Mouse (Mus musculus): ENCODE results near the gene Parn. TPM values are rescaled to one million over a fixed set of nuclear protein-coding genes. Genes with fewer than 3 reads are reported as not detected.
A peak's percentile ranks its signal among the peaks of the same experiment; 100 is the strongest.

Parn gene
- 17.0 and 21.7 TPM in 2 replicates for polyA plus RNA-seq (2012; rRNA removed)

DNA sequence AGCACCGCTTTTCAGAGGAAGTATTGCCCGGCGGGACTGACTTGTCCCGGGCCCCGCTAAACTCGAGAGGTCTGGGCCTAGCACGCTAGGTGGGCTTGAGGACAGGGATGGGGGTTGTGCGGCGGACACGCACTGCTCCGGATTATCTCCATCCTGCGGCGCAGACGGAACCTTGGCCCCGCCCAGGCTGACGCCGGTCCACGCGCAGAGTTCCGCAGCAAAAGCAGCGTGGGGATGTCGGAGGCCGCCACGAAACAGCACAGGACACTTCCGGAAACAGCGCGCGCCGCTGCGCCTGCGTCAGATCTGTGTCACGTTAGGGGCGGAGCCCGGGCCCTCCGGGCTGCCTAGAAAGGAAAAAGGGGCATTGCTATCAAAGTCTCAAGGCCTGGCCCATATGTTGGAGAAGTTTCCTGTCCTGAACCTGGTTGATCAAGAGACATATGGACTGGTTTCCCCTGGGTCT lies at the start of gene Parn:
Gene Parn (minus strand): TSS at position 293 of the 466 bp plus-strand sequence.
- peaks cover 10% of the 10 kb centered on the region for H3K4me1 ChIP-seq (ENCODE audit: control insufficient read depth, insufficient read depth, low read length)
- H3K4me3 ChIP-seq (ENCODE audit: control insufficient read depth, low read depth, low read length), result peak within 1 kb of the TSS; percentile 95
- H3K27me3 ChIP-seq (ENCODE audit: control insufficient read depth, insufficient read depth, low read length), result no peaks in the 10 kb centered on the region
- H3K36me3 ChIP-seq (ENCODE audit: control insufficient read depth, insufficient read depth, low read length), result no peaks in the 10 kb centered on the region
- H3K27ac ChIP-seq (ENCODE audit: control insufficient read depth, insufficient read depth, low read depth, low read length), result peak within 1 kb of the TSS; percentile 75
- peak; percentile 56; the same call in 1 of the 2 replicates for TF ChIP-seq POLR2A (IDR thresholded peaks at IDR 0.05; ENCODE audit: control insufficient read depth, low read depth, low read length)
- TF ChIP-seq CTCF (IDR thresholded peaks at IDR 0.05; ENCODE audit: control insufficient read depth, insufficient read depth, insufficient replicate concordance, low read depth, low read length), result 0 out of 2 replicates have a peak, but pooled peaks have one; percentile 3

GRCm38 (mm10) chr16:13716821-13717553 lies 49.0 kb upstream of the Parn start:
- no peak overlapping the region for H3K27ac ChIP-seq (ENCODE audit: control insufficient read depth, insufficient read depth, low read depth, low read length)
- no peaks in the 10 kb centered on the region for H3K4me1 ChIP-seq (ENCODE audit: control insufficient read depth, insufficient read depth, low read length)
- no peak for TF ChIP-seq POLR2A (IDR thresholded peaks at IDR 0.05; ENCODE audit: control insufficient read depth, low read depth, low read length)
- no peak for TF ChIP-seq CTCF (IDR thresholded peaks at IDR 0.05; ENCODE audit: control insufficient read depth, insufficient read depth, insufficient replicate concordance, low read depth, low read length)
- H3K27me3 ChIP-seq (ENCODE audit: control insufficient read depth, insufficient read depth, low read length), result no peaks in the 10 kb centered on the region
- no peak overlapping the region for H3K4me3 ChIP-seq (ENCODE audit: control insufficient read depth, low read depth, low read length)
- H3K36me3 ChIP-seq (ENCODE audit: control insufficient read depth, insufficient read depth, low read length), result no peaks in the 10 kb centered on the region

GRCm38 (mm10) chr16:13714910-13715309 lies 46.9 kb upstream of the Parn start:
- no peak for TF ChIP-seq POLR2A (IDR thresholded peaks at IDR 0.05; ENCODE audit: control insufficient read depth, low read depth, low read length)
- no peak for TF ChIP-seq CTCF (IDR thresholded peaks at IDR 0.05; ENCODE audit: control insufficient read depth, insufficient read depth, insufficient replicate concordance, low read depth, low read length)
- no peaks in the 10 kb centered on the region for H3K36me3 ChIP-seq (ENCODE audit: control insufficient read depth, insufficient read depth, low read length)
- no peak overlapping the region for H3K27ac ChIP-seq (ENCODE audit: control insufficient read depth, insufficient read depth, low read depth, low read length)
- H3K4me1 ChIP-seq (ENCODE audit: control insufficient read depth, insufficient read depth, low read length), result no peaks in the 10 kb centered on the region
- H3K4me3 ChIP-seq (ENCODE audit: control insufficient read depth, low read depth, low read length), result no peak overlapping the region
- H3K27me3 ChIP-seq (ENCODE audit: control insufficient read depth, insufficient read depth, low read length), result no peaks in the 10 kb centered on the region

DNA sequence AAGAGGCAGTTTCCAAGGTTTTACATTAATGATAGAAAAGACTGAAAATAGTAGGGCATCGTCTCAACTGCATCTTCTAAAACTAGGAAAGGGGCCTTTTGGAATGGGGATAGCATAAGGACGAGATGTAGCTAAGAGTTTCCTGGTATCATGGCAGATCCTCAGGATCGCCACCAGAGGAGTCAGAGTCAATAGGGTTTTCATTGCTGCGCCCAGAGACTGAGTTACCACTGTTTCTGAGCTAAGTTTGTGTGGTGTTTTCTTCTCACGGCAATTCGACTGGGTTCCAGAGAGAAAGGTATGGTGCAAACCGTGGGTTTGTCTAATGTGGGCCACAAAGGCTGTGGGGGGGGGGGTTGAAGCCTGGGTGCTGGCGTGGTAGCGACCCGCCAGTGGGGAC lies 36.7 kb upstream of the Parn start:
- no peaks in the 10 kb centered on the region for H3K4me1 ChIP-seq (ENCODE audit: control insufficient read depth, insufficient read depth, low read length)
- H3K27me3 ChIP-seq (ENCODE audit: control insufficient read depth, insufficient read depth, low read length), result no peaks in the 10 kb centered on the region
- H3K27ac ChIP-seq (ENCODE audit: control insufficient read depth, insufficient read depth, low read depth, low read length), result no peak overlapping the region
- H3K36me3 ChIP-seq (ENCODE audit: control insufficient read depth, insufficient read depth, low read length), result peaks cover 2% of the 10 kb centered on the region; the same call in 1 of the 2 replicates
- no peak for TF ChIP-seq CTCF (IDR thresholded peaks at IDR 0.05; ENCODE audit: control insufficient read depth, insufficient read depth, insufficient replicate concordance, low read depth, low read length)
- TF ChIP-seq POLR2A (IDR thresholded peaks at IDR 0.05; ENCODE audit: control insufficient read depth, low read depth, low read length), result no peak
- no peak overlapping the region for H3K4me3 ChIP-seq (ENCODE audit: control insufficient read depth, low read depth, low read length)

DNA sequence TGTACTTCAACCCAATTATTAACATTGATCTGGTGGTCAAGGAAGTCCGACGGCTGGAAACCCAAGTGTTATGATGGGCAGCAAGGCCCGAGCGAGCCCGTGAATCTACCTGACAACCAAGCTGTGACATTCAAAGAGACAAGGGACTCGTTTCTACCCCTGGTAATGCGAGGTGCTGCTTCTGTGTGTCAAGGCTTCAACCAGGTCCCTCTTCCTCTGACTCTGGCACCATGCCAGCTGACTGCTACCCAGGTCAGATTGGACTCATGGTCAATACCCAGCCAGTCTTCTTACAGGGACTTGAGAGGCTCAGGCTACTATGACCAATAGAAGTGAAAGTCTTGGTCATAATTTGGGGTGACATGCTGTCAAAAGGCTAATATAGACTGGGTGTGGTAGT lies 34.2 kb upstream of the Parn start:
- no peaks in the 10 kb centered on the region for H3K4me1 ChIP-seq (ENCODE audit: control insufficient read depth, insufficient read depth, low read length)
- no peak overlapping the region for H3K4me3 ChIP-seq (ENCODE audit: control insufficient read depth, low read depth, low read length)
- H3K36me3 ChIP-seq (ENCODE audit: control insufficient read depth, insufficient read depth, low read length), result peaks cover 5% of the 10 kb centered on the region
- no peaks in the 10 kb centered on the region for H3K27me3 ChIP-seq (ENCODE audit: control insufficient read depth, insufficient read depth, low read length)
- no peak for TF ChIP-seq CTCF (IDR thresholded peaks at IDR 0.05; ENCODE audit: control insufficient read depth, insufficient read depth, insufficient replicate concordance, low read depth, low read length)
- no peak for TF ChIP-seq POLR2A (IDR thresholded peaks at IDR 0.05; ENCODE audit: control insufficient read depth, low read depth, low read length)
- no peak overlapping the region for H3K27ac ChIP-seq (ENCODE audit: control insufficient read depth, insufficient read depth, low read depth, low read length)

DNA sequence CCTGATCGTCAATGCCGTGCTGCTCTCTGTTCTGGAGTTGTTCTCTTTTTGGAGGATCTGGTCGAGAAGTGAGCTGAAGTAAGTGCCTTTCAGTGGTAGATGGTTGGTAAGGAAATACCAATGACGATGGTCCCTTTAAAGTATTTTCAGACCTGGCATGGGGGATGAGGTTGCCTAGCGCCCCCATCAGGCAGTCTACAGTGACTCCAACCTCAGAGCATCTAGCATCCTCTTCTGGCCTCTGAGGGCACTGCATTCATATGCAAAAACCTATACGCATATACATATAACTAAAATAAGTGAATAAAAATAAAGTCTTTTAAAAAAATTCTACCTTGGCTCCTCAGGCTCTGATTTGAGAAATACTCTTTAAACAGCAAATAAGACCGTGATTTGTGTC lies 31.0 kb upstream of the Parn start:
- peaks cover 8% of the 10 kb centered on the region for H3K36me3 ChIP-seq (ENCODE audit: control insufficient read depth, insufficient read depth, low read length)
- H3K27ac ChIP-seq (ENCODE audit: control insufficient read depth, insufficient read depth, low read depth, low read length), result no peak overlapping the region
- TF ChIP-seq CTCF (IDR thresholded peaks at IDR 0.05; ENCODE audit: control insufficient read depth, insufficient read depth, insufficient replicate concordance, low read depth, low read length) (no peak), POLR2A (IDR thresholded peaks at IDR 0.05; ENCODE audit: control insufficient read depth, low read depth, low read length) (no peak)
- H3K4me3 ChIP-seq (ENCODE audit: control insufficient read depth, low read depth, low read length), result no peak overlapping the region
- no peaks in the 10 kb centered on the region for H3K4me1 ChIP-seq (ENCODE audit: control insufficient read depth, insufficient read depth, low read length)
- H3K27me3 ChIP-seq (ENCODE audit: control insufficient read depth, insufficient read depth, low read length), result no peaks in the 10 kb centered on the region

GRCm38 (mm10) chr16:13678601-13679319 lies 10.8 kb upstream of the Parn start:
- Histone ChIP-seq H3K4me3 (ENCODE audit: control insufficient read depth, low read depth, low read length) (no peak overlapping the region), H3K4me1 (ENCODE audit: control insufficient read depth, insufficient read depth, low read length) (no peaks in the 10 kb centered on the region; the same call in 1 of the 2 replicates), H3K36me3 (ENCODE audit: control insufficient read depth, insufficient read depth, low read length) (0 out of 2 replicates have a peak, but pooled peaks cover 2% of the 10 kb centered on the region), H3K27me3 (ENCODE audit: control insufficient read depth, insufficient read depth, low read length) (no peaks in the 10 kb centered on the region), H3K27ac (ENCODE audit: control insufficient read depth, insufficient read depth, low read depth, low read length) (peak overlapping the region; percentile 59; the same call in 1 of the 2 replicates)
- no peak for TF ChIP-seq CTCF (IDR thresholded peaks at IDR 0.05; ENCODE audit: control insufficient read depth, insufficient read depth, insufficient replicate concordance, low read depth, low read length)
